Mouse (Mus musculus): ENCODE measurements around the gene Atmin. TPM values are rescaled to one million over a fixed set of nuclear protein-coding genes. Genes with fewer than 3 reads are reported as not detected.
A peak's percentile ranks its signal among the peaks of the same experiment; 100 is the strongest.

Gene Atmin
- total RNA-seq (2021), result 10 to 100 TPM; 37.0 to 42.9 TPM

- peak; percentile 72 to 76 for DNase-seq (ENCODE audit: extremely low spot score in 1 of 2, low spot score in 1 of 2)
Measured at GRCm38 (mm10) chr8:116943161-116943554, at the start of gene Atmin. TSS of gene Atmin (plus strand) at chr8:116943393.

GRCm38 (mm10) chr8:116893938-116894337, 49.3 kb upstream of the Atmin start:
- no peak for DNase-seq (ENCODE audit: extremely low spot score in 1 of 2, low spot score in 1 of 2)

- DNase-seq (ENCODE audit: extremely low spot score in 1 of 2, low spot score in 1 of 2), result no peak
Measured at GRCm38 (mm10) chr8:116895521-116895920, 47.7 kb upstream of the Atmin start.

DNA sequence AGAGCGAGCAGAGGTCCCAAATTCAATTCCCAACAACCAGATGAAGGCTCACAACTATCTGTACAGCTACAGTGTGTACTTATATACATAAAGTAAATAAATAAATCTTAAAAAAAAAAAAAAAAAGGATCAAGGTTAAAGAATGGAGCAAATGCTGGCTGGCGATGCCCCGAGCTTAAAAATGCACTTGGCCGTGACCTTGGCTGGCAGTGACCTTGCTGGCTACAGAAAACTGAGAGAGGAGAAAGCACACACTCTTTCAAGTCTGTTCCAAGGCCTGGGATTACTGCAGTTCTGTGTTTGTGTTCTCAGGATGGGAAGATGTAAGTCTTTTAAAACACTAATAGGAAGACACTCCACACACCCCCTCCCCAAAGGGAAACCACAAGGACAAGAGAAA, 38.5 kb upstream of the Atmin start:
- DNase-seq (ENCODE audit: extremely low spot score in 1 of 2, low spot score in 1 of 2), result no peak

- no peak for DNase-seq (ENCODE audit: extremely low spot score in 1 of 2, low spot score in 1 of 2)
Measured at GRCm38 (mm10) chr8:116905252-116905651, 37.9 kb upstream of the Atmin start.

- no peak for DNase-seq (ENCODE audit: extremely low spot score in 1 of 2, low spot score in 1 of 2)
Measured at GRCm38 (mm10) chr8:116905836-116906235, 37.4 kb upstream of the Atmin start.

GRCm38 (mm10) chr8:116921005-116921336, 22.2 kb upstream of the Atmin start:
- no peak for DNase-seq (ENCODE audit: extremely low spot score in 1 of 2, low spot score in 1 of 2)

- peak; percentile 83 to 93 for DNase-seq (ENCODE audit: extremely low spot score in 1 of 2, low spot score in 1 of 2)
Measured at GRCm38 (mm10) chr8:116921337-116922059, 21.7 kb upstream of the Atmin start, which contains the start of the genes Cmc2 and Cenpn. TSS of gene Cmc2 (minus strand) at chr8:116921455. TSS of gene Cenpn (plus strand) at chr8:116921730.

GRCm38 (mm10) chr8:116922060-116922757, 21.0 kb upstream of the Atmin start:
- no peak for DNase-seq (ENCODE audit: extremely low spot score in 1 of 2, low spot score in 1 of 2)

GRCm38 (mm10) chr8:116923526-116923925, 19.7 kb upstream of the Atmin start:
- no peak for DNase-seq (ENCODE audit: extremely low spot score in 1 of 2, low spot score in 1 of 2)

DNA sequence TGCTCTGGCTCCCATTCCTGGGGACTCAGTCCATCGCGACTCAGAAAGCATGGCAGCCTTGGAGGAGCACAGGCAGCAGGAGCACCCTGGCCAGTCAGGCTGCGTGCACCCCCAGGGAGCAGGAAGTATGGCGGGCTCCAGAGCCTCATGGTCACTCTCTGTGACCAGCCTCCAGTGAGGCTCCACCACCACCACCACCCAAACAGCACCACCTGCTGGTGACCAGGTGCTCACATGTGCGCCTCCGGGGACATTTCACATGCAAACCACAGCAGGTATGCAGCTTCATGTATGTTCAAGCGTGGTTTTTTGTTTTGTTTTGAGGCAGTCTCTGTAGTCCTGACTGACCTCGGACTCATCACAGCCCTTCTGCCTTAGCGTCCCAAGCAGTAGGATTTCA, 15.3 kb upstream of the Atmin start:
- no peak for DNase-seq (ENCODE audit: extremely low spot score in 1 of 2, low spot score in 1 of 2)

DNA sequence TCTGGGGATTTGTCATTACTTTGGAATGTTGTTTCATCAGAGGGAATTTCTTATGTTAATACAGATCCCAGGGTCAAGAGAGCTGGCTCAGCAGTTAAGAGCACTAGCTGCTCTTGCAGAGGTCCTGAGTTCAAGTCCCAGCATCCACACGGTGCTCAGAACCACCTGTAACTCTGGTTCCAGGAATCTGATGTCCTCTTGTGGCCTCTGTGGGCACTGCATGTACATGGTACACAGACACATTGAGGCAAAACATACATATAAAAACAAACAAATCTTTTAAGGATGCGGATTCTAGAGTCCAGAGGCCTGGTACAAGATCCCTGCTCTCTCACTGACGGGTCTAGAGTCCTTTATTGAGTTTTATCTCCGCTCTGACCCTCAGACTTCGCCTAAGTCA, 14.6 kb upstream of the Atmin start:
- DNase-seq (ENCODE audit: extremely low spot score in 1 of 2, low spot score in 1 of 2), result no peak

DNA sequence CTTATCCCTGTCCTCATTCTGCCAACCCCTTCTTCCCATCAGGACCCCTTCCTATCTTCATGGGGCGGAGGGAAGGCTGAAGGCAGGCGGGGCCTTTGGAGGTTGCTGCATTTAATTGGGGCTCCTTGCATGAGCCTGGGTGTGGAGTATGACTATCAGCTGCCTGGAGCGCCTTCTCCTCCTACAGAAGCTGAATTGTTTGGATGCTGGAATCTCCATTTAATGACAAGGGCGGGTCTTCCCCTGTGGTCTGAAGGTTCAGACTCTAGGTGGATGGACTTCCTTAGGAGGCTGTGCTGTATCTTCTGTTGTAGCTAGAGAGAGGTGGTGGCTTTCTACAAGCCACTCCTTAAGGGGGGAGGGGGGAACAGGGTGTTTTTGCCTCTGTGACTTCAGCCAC, 8.2 kb upstream of the Atmin start:
- no peak for DNase-seq (ENCODE audit: extremely low spot score in 1 of 2, low spot score in 1 of 2)

GRCm38 (mm10) chr8:116935506-116935905, 7.7 kb upstream of the Atmin start:
- no peak for DNase-seq (ENCODE audit: extremely low spot score in 1 of 2, low spot score in 1 of 2)

- DNase-seq (ENCODE audit: extremely low spot score in 1 of 2, low spot score in 1 of 2), result no peak
Measured at GRCm38 (mm10) chr8:116942284-116943058, 722 bp upstream of the Atmin start.

DNA sequence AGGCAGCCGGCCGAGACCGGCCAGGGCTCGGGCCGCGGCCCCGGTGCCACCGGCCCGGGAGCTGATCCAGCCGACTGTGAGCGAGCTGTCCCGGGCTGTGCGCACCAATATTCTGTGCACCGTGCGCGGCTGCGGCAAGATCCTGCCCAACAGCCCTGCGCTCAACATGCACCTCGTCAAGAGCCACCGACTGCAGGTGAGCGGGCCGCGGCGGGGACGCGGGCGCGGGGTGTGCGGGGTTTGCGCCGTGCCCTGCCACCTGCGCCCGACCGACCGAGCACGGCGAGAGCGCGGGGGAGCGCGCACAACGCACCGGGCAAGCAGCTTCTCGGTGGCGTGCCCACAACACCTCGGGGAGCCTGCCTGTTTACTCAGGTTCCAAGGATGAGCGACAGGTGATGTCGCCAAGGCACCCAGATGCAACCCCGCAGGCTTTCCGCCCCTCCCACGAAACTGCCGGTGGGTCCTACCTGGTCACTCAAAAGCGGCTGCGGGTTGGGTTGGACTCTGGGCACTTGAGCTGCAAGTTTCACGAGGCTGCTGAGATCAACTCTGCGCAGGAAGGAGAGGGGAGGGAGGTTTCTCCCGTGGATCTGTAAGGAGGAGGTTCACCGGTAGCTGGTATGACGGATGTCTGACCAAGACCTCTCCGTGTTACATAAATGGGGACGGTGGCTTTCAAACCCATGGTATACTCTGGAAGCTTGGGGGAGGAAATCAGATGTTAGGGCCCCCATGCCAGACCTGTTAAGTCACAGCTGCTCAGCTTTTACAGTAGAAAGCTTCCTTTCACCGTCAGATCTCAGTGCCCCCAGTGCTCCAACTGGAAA, 577 bp downstream of the Atmin start:
- peak in 1 of 2 experiments; percentile 13 for DNase-seq (ENCODE audit: extremely low spot score in 1 of 2, low spot score in 1 of 2)

GRCm38 (mm10) chr8:116944385-116944696, 1.1 kb downstream of the Atmin start:
- no peak for DNase-seq (ENCODE audit: extremely low spot score in 1 of 2, low spot score in 1 of 2)

- no peak for DNase-seq (ENCODE audit: extremely low spot score in 1 of 2, low spot score in 1 of 2)
Measured at GRCm38 (mm10) chr8:116945169-116945910, 2.1 kb downstream of the Atmin start.

- peak in 1 of 2 experiments; percentile 17 for DNase-seq (ENCODE audit: extremely low spot score in 1 of 2, low spot score in 1 of 2)
Measured at GRCm38 (mm10) chr8:116946268-116946838, 3.2 kb downstream of the Atmin start.

Measured in layer of hippocampus, postnatal 25 days (tissue).